26 mouse cellular contexts compared by ENCODE assay signal in the genomic region with DNA sequence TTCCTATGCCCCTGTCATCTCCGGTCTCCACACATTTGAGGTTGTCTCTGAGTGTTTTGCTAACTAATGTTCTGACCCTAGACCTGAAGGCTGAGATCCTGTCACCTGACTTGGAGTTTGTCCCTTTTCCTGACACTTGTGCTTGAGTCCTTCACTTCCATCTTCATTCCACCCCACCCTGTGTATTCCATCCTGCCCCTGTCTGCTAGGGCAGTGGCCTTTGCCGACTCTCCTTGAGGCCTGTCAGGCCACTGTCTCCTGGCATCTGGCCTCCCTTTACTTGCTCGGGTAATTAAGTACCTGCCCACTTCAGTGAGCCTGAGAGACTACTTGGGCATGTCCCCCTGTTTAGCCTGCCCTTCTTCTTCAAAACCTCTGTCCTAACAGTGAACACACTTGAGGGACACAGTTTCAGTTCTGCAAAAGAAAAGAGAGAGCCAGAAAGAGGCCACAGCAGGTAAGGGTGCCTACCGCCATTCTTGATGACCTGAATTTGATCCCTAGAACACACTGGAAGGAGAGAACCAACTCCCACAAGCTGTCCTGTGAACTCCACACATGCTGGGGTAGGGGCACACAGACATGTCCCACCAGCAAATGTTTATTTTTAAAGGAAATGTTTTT. TPM values are rescaled to one million over a fixed set of nuclear protein-coding genes. Genes with fewer than 3 reads are reported as not detected.
DNase-seq lines count a peak whose midpoint lies in the region; ATAC-seq and TF ChIP-seq lines count a peak whose summit lies in the region.
"Had no signal": no experiment of that assay in that cellular context is flagged by ENCODE, and none has a peak within 500 bp of the region (broad histone marks: within the 10 kb centered on the region; RNA-seq: fewer than 3 reads in every experiment).

No protein-coding gene starts in this region.

- H3K4me3 ChIP-seq in gastrocnemius, adult 2 months: no peak overlapping the region
- no peak overlapping the region for H3K4me3 ChIP-seq in kidney, embryonic 16.5 days (ENCODE audit: low read length)
- H3K4me3 ChIP-seq in forebrain, embryonic 15.5 days: no peak overlapping the region
- H3K4me3 ChIP-seq: forebrain, embryonic 13.5 days; hindbrain, embryonic 13.5 days; limb, embryonic 13.5 days; lung, embryonic 15.5 days; megakaryocyte, embryonic 14.5 days; midbrain, embryonic 12.5 days; myocyte; neural tube, embryonic 12.5 days had no signal

- peak overlapping the region; percentile 6 for H3K27ac ChIP-seq in gastrocnemius, adult 2 months
- no peak overlapping the region for H3K27ac ChIP-seq in kidney, embryonic 16.5 days (ENCODE audit: low read length)
- H3K27ac ChIP-seq in forebrain, embryonic 15.5 days (replicated peaks): no peak overlapping the region
- H3K27ac ChIP-seq: forebrain, embryonic 13.5 days; hindbrain, embryonic 13.5 days; limb, embryonic 13.5 days; lung, embryonic 15.5 days; midbrain, embryonic 12.5 days; neural tube, embryonic 12.5 days had no signal

- no peak for TF ChIP-seq CTCF in gastrocnemius, adult 2 months (IDR thresholded peaks at IDR 0.05)

- no peak for ATAC-seq in kidney, embryonic 16.5 days (ENCODE audit: low FRiP score, low TSS enrichment)
- ATAC-seq in common myeloid progenitor, adult 5-6 weeks (replicated peaks; ENCODE audit: low read depth, poor library complexity, severe bottlenecking): 0 out of 2 replicates have a peak, but pooled peaks have one; percentile 25
- no peak for ATAC-seq in forebrain, embryonic 15.5 days (replicated peaks)
- ATAC-seq: forebrain, embryonic 13.5 days; intestine, embryonic 16.5 days had no signal

- no peaks in the 10 kb centered on the region for H3K36me3 ChIP-seq in kidney, embryonic 16.5 days (ENCODE audit: insufficient read depth, low read length)
- H3K36me3 ChIP-seq in forebrain, embryonic 15.5 days: no peaks in the 10 kb centered on the region
- H3K36me3 ChIP-seq: hindbrain, embryonic 13.5 days; limb, embryonic 13.5 days; lung, embryonic 15.5 days; midbrain, embryonic 12.5 days; neural tube, embryonic 12.5 days had no signal

- intact Hi-C loops in gastrocnemius, adult 2 months (cut with DNase I): no loop called here
- intact Hi-C loops in gastrocnemius, postnatal 36 days (cut with DNase I): no loop called here

- H3K4me1 ChIP-seq in kidney, embryonic 16.5 days (ENCODE audit: insufficient read depth, low read length): peaks cover 12% of the 10 kb centered on the region
- no peaks in the 10 kb centered on the region for H3K4me1 ChIP-seq in forebrain, embryonic 15.5 days
- H3K4me1 ChIP-seq: forebrain, embryonic 13.5 days; hindbrain, embryonic 13.5 days; limb, embryonic 13.5 days; lung, embryonic 15.5 days; midbrain, embryonic 12.5 days; neural tube, embryonic 12.5 days had no signal

- DNase-seq in gastrocnemius, adult 2 months: no peak
- no peak for DNase-seq in gastrocnemius, postnatal 36 days
- DNase-seq in kidney, adult 8-10 months: no peak
- DNase-seq in left cerebral cortex, adult 18-20 months (ENCODE audit: low spot score in 2 of 2): no peak
- DNase-seq: adrenal gland, adult 2 months; adrenal gland, postnatal 36 days; cerebellum, adult 2 months; cerebellum, postnatal 14 days; heart, postnatal 4 days; kidney, postnatal 14 days; right cerebral cortex, adult 18-20 months; spleen, adult 18-20 months had no signal

- H3K9me3 ChIP-seq in kidney, embryonic 16.5 days (ENCODE audit: low read length): no peaks in the 10 kb centered on the region
- H3K9me3 ChIP-seq in forebrain, embryonic 15.5 days: no peaks in the 10 kb centered on the region
- H3K9me3 ChIP-seq: forebrain, embryonic 13.5 days; hindbrain, embryonic 13.5 days; limb, embryonic 13.5 days; lung, embryonic 15.5 days; megakaryocyte, embryonic 14.5 days; midbrain, embryonic 12.5 days; neural tube, embryonic 12.5 days had no signal

- H3K9ac ChIP-seq in kidney, embryonic 16.5 days (replicated peaks; ENCODE audit: low read length): 0 out of 2 replicates have a peak overlapping the region, but pooled peaks have one; percentile 11
- H3K9ac ChIP-seq in forebrain, embryonic 15.5 days (replicated peaks): no peak overlapping the region
- H3K9ac ChIP-seq: forebrain, embryonic 13.5 days; hindbrain, embryonic 13.5 days; limb, embryonic 13.5 days; lung, embryonic 15.5 days; midbrain, embryonic 12.5 days; neural tube, embryonic 12.5 days had no signal

- no peak overlapping the region for H3K4me2 ChIP-seq in kidney, embryonic 16.5 days (replicated peaks; ENCODE audit: low read depth, low read length)
- no peak overlapping the region for H3K4me2 ChIP-seq in forebrain, embryonic 15.5 days (replicated peaks)
- H3K4me2 ChIP-seq: forebrain, embryonic 13.5 days; heart, embryonic 11.5 days; hindbrain, embryonic 13.5 days; limb, embryonic 13.5 days; liver, embryonic 11.5 days; lung, embryonic 15.5 days; midbrain, embryonic 12.5 days; neural tube, embryonic 12.5 days had no signal

- H3K27me3 ChIP-seq in kidney, embryonic 16.5 days (ENCODE audit: insufficient read depth, low read length): no peaks in the 10 kb centered on the region
- no peaks in the 10 kb centered on the region for H3K27me3 ChIP-seq in forebrain, embryonic 15.5 days
- H3K27me3 ChIP-seq: forebrain, embryonic 13.5 days; hindbrain, embryonic 13.5 days; limb, embryonic 13.5 days; lung, embryonic 15.5 days; midbrain, embryonic 12.5 days; neural tube, embryonic 12.5 days had no signal

- WGBS in kidney, embryonic 16.5 days: 55% methylated on average over 4 of the region's 4 CpGs
- 76% methylated on average over 4 of the region's 4 CpGs for WGBS in forebrain, embryonic 15.5 days

RNA-seq across cellular contexts. Expression of a gene that starts 22.3 kb away (rescaled TPM):
- 10 to 100 TPM in 1 of 2 experiments, 1 to 10 TPM in 1; 7.2 to 16.5 TPM for total RNA-seq in gastrocnemius, adult 2 months (2021)
- total RNA-seq in gastrocnemius, postnatal 36 days (2021): 1 to 10 TPM; 4.7 to 7.0 TPM
- polyA plus RNA-seq in kidney, embryonic 16.5 days (2015; fragmentation: Nextera tagmentation; extraction: Ambion mirVana): 4.6 and 5.9 TPM in 2 replicates
- 0.41 and 4.6 TPM in 2 replicates for total RNA-seq in common myeloid progenitor, adult 5-6 weeks (2017)
- total RNA-seq in left cerebral cortex, adult 18-20 months (2021): 1 to 10 TPM; 7.5 to 7.9 TPM
- 1.6 and 2.2 TPM in 2 replicates for polyA plus RNA-seq in forebrain, embryonic 15.5 days (2015; fragmentation: Nextera tagmentation; extraction: Ambion mirVana)
